Comparison of ENCODE assay signal across 10 mouse cellular contexts in the genomic region with DNA sequence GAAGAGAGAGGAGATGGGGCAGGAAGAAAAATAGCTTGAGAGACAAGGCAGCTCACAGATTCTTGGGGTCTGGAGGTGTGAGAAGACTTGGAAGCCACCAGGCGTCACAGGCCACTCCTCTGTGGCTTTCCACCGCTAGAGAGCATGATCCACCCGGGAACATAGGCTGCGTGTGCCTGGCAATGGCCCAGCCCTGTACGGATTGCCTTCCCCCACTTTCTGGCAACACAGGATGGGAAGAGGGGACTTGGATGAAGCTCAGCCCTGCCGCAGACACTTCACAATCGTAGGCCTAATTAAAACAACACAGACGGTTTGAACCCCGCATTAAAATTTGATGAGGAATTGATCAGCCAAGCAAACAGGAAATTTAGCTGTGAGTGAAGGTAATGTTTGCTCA.
DNase-seq lines count a peak whose midpoint lies in the region; ATAC-seq and TF ChIP-seq lines count a peak whose summit lies in the region.
"Had no signal": no experiment of that assay in that cellular context is flagged by ENCODE, and none has a peak within 500 bp of the region (broad histone marks: within the 10 kb centered on the region; RNA-seq: fewer than 3 reads in every experiment).

No protein-coding gene starts in this region.

- H3K9me3 ChIP-seq in forebrain, embryonic 15.5 days, result no peaks in the 10 kb centered on the region
- H3K9me3 ChIP-seq in hindbrain, postnatal 0 days (ENCODE audit: low read length), result no peaks in the 10 kb centered on the region
- no peaks in the 10 kb centered on the region for H3K9me3 ChIP-seq in midbrain, embryonic 15.5 days
- H3K9me3 ChIP-seq: liver, embryonic 15.5 days; stomach, embryonic 15.5 days had no signal

- no peak overlapping the region for H3K9ac ChIP-seq in forebrain, embryonic 15.5 days (replicated peaks)
- no peak overlapping the region for H3K9ac ChIP-seq in hindbrain, postnatal 0 days (replicated peaks; ENCODE audit: low read length)
- H3K9ac ChIP-seq in midbrain, embryonic 15.5 days, result no peak overlapping the region
- H3K9ac ChIP-seq: liver, embryonic 15.5 days; stomach, embryonic 15.5 days had no signal

- no peak overlapping the region for H3K4me2 ChIP-seq in forebrain, embryonic 15.5 days (replicated peaks)
- no peak overlapping the region for H3K4me2 ChIP-seq in hindbrain, postnatal 0 days (ENCODE audit: low read depth, low read length)
- H3K4me2 ChIP-seq in midbrain, embryonic 15.5 days, result no peak overlapping the region
- H3K4me2 ChIP-seq: liver, embryonic 15.5 days; stomach, embryonic 15.5 days had no signal

- no peaks in the 10 kb centered on the region for H3K36me3 ChIP-seq in forebrain, embryonic 15.5 days
- no peaks in the 10 kb centered on the region for H3K36me3 ChIP-seq in hindbrain, postnatal 0 days (ENCODE audit: insufficient read depth, low read length)
- H3K36me3 ChIP-seq in midbrain, embryonic 15.5 days (replicated peaks), result no peaks in the 10 kb centered on the region
- H3K36me3 ChIP-seq: liver, embryonic 15.5 days; stomach, embryonic 15.5 days had no signal

- H3K4me3 ChIP-seq in forebrain, embryonic 15.5 days, result no peak overlapping the region
- no peak overlapping the region for H3K4me3 ChIP-seq in hindbrain, postnatal 0 days (ENCODE audit: low read length)
- H3K4me3 ChIP-seq in midbrain, embryonic 15.5 days, result no peak overlapping the region
- H3K4me3 ChIP-seq: liver, embryonic 15.5 days; stomach, embryonic 15.5 days had no signal

- WGBS in forebrain, embryonic 15.5 days, result 24% methylated on average over 9 of the region's 9 CpGs
- WGBS in hindbrain, postnatal 0 days, result 19% methylated on average over 9 of the region's 9 CpGs
- 44% methylated on average over 9 of the region's 9 CpGs for WGBS in midbrain, embryonic 15.5 days

- peaks cover 29% of the 10 kb centered on the region for H3K4me1 ChIP-seq in forebrain, embryonic 15.5 days
- H3K4me1 ChIP-seq in hindbrain, postnatal 0 days (ENCODE audit: insufficient read depth, low read length), result 0 out of 2 replicates have a peak, but pooled peaks cover 4% of the 10 kb centered on the region
- H3K4me1 ChIP-seq in midbrain, embryonic 15.5 days, result peaks cover 22% of the 10 kb centered on the region
- H3K4me1 ChIP-seq: liver, embryonic 15.5 days; stomach, embryonic 15.5 days had no signal

- peak; percentile 50 for TF ChIP-seq CTCF in hindbrain, postnatal 0 days (IDR thresholded peaks at IDR 0.05; ENCODE audit: low read depth)

- ATAC-seq in forebrain, embryonic 15.5 days (replicated peaks), result peak; percentile 62
- ATAC-seq in hindbrain, postnatal 0 days, result no peak
- 0 out of 2 replicates have a peak, but pooled peaks have one; percentile 50 for ATAC-seq in midbrain, embryonic 15.5 days (replicated peaks)

- peak; percentile 44 for DNase-seq in left cerebral cortex, postnatal 4 days
- DNase-seq in left cerebral cortex, postnatal 36 days (ENCODE audit: low spot score in 2 of 2), result no peak
- DNase-seq in hindbrain, postnatal 0 days (ENCODE audit: low spot score), result peak; percentile 43
- DNase-seq in adrenal gland, adult 8-10 months, result no peak
- DNase-seq in adrenal gland, postnatal 25 days, result no peak
- DNase-seq: kidney, adult 2 months had no signal

- H3K27me3 ChIP-seq in forebrain, embryonic 15.5 days, result no peaks in the 10 kb centered on the region
- H3K27me3 ChIP-seq in hindbrain, postnatal 0 days (ENCODE audit: insufficient read depth, low read length), result no peaks in the 10 kb centered on the region
- H3K27me3 ChIP-seq in midbrain, embryonic 15.5 days (replicated peaks), result no peaks in the 10 kb centered on the region
- H3K27me3 ChIP-seq: liver, embryonic 15.5 days; stomach, embryonic 15.5 days had no signal

- intact Hi-C loops in left cerebral cortex, postnatal 4 days (cut with DNase I), result no loop called here
- intact Hi-C loops in left cerebral cortex, postnatal 36 days (cut with DNase I), result no loop called here

- H3K27ac ChIP-seq in forebrain, embryonic 15.5 days (replicated peaks), result peak overlapping the region; percentile 65
- H3K27ac ChIP-seq in hindbrain, postnatal 0 days, result no peak overlapping the region
- H3K27ac ChIP-seq in midbrain, embryonic 15.5 days, result peak overlapping the region; percentile 32; the same call in 1 of the 2 replicates
- H3K27ac ChIP-seq: liver, embryonic 15.5 days; stomach, embryonic 15.5 days had no signal

Comparison
In these comparisons a context has a peak if more than half of its experiments do, and no peak if none do; other contexts are left out.
1. DNase-seq: peak in left cerebral cortex, postnatal 4 days (single experiment) and hindbrain, postnatal 0 days (single experiment); none in left cerebral cortex, postnatal 36 days (0 of 2), adrenal gland, adult 8-10 months (single experiment) and adrenal gland, postnatal 25 days (single experiment).